Mouse (Mus musculus) erythroblast, adult 5-6 weeks (primary cell): ENCODE data around the gene Gper1. TPM values are rescaled to one million over a fixed set of nuclear protein-coding genes. Genes with fewer than 3 reads are reported as not detected.
A peak's percentile ranks its signal among the peaks of the same experiment; 100 is the strongest.

ENCODE experiments used
- ATAC-seq: replicated peaks from 2 replicates; pipeline ENCODE4 v1.8.0; 2016; ENCODE audit warnings: moderate number of reproducible peaks, mild to moderate bottlenecking, moderate TSS enrichment, inconsistent platforms; ENCODE audit not compliant: poor library complexity, low FRiP score, severe bottlenecking
- total RNA-seq, 2 experiments: library from RNA; stranded (forward) in 1 of 2; stranded (reverse) in 1 of 2; fragments of 150-400 nt in 1 of 2; fragments of 200-764, 138-1000 nt in 1 of 2; gene quantifications; 2 replicates each; pipeline versions ENCODE4 v1.2.3 to v1.2.4; 2015 to 2017; ENCODE audit warnings: low replicate concordance in 2 of 2

Gper1 gene
- total RNA-seq, 2 experiments from 2014 or later: not detected

DNA sequence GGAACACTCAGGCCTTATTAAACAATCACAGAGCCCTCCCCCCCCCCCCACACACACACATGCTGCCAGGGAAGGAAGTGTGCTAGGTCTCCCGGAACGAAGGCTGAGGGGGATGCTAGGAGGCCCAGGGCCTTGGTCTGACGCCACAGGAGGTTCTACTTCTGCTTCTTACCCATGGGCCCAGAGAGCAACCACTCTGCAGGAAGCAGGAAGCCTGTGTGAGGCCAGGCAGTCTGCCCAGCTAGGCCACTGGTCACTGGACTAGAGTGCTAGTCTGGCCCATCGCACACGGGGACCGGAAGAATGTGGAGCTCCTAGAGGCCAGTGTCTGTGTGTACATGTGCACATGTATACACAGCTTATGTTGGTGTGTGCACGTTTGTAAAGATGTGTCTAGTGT, 14.4 kb upstream of the Gper1 start:
- no peak for ATAC-seq

GRCm38 (mm10) chr5:139409412-139409811, 13.5 kb upstream of the Gper1 start:
- ATAC-seq: no peak

GRCm38 (mm10) chr5:139410056-139410455, 12.9 kb upstream of the Gper1 start:
- ATAC-seq: no peak

DNA sequence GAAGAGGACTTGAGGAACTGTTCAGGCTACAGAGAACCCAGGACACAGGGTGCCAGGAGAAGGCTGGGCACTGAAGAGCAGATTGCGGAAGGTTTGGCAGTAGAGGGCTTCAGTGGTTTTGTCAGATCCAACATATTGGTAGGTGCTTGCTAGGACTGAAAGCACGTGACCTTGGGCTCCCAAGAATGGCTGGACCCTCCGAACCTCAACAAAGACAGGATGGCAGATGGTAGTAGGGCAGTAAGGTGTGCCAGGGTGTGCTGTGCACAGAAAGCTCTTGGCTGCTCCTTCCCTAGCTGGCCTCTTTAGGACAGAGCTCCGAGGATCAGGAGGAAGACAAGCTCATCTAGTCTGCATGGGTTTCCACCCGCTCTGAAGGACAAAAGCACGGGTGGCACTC, 11.8 kb upstream of the Gper1 start:
- no peak for ATAC-seq

- no peak for ATAC-seq
These were observed 11.2 kb upstream of the Gper1 start for GRCm38 (mm10) chr5:139411665-139412314.

DNA sequence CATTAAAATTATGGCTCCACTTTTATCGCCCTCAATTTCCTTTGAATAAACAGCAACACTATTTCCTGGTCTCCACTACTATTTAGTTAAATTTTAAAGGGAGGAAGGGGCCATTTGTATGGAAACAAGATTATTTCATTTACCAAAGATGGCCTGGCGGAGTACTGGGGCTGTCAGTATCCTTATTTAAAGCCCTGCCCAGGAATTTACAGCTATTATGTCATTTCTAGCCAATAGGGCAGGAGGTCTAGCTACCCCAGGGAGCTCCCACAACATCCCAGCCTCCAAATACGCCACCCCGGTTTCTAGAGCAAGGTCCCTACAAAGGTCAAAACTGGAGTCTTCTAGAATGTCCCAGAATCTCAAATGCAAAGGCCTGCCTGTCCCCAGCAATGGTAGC, 9.4 kb upstream of the Gper1 start:
- ATAC-seq: no peak

DNA sequence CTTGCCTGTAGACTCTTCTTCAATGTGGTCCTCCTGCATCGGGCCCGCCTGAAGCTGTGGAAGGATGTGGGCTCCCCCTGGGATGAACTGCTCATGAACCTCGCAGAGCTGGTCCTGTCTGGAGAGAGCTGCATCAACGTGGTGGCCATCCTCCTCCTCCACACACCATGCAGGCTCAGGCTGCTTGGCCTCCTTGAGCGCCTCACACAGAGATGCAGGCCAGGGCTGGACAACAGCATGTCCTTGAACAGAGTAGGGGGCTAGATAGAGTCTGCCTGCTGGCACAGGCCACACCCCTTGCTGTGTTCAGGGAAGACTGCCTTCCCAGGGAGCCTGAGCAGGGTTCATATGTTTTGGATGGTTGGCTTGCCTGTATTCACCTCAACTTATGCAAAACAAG, 8.0 kb upstream of the Gper1 start:
- no peak for ATAC-seq

DNA sequence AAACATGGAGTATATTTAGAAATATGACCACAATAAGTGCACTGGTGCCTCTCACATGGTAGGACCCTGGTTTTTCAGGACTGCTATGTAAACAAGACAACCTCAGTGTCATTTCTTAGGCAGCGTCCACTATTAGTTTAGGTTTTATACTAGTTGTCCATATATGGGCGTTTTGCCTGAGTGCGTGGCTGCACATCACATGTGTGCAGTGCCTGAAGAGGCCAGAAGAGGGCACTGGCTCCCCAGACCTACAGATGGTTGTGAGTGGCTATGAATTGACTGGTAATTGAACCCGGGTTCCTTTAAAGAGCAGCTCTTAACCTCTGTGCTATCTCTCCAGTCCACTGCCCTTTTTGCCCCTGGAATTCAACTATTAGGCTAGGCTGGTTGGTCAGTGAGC, 6.0 kb upstream of the Gper1 start:
- ATAC-seq: no peak

DNA sequence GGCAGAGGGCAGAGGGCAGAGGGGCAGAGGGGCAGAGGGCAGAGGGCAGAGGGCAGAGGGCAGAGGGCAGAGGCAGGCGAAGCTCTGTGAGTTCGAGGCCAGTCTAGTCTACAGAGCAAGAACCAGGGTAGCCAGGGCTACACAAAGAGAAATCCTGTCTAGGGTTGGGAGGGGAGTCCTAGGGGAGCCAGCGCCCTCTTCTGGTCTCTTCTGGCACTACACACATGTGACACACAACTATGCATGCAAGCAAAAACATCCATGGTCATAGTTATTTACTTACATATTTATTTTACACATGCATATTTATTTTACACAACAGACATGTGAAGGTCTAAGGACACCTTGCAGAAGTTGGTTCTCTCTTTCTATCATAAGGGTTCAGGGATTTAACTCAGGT, 5.5 kb upstream of the Gper1 start:
- ATAC-seq: no peak

- ATAC-seq: no peak
These were observed 4.8 kb upstream of the Gper1 start for GRCm38 (mm10) chr5:139418110-139418509.

DNA sequence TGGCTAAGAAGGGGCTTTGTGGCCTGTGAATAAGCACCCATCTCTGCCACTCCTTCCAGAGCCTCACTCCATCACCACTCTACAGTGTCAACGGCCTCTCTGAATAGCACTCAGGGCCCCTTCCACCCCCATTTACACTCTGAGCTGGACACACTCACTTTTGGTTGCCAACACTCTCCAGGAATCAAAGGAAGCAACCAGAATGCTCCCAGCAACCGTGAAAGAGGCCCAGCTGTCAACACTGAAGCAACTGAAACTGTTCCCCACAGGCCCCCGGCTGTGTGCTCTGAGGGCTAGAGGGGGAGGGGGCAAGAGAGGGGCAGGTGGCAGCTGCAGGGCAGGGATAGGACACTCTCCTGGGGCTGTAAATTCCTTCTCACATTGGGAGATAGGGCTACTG, 4.3 kb upstream of the Gper1 start:
- ATAC-seq: no peak

DNA sequence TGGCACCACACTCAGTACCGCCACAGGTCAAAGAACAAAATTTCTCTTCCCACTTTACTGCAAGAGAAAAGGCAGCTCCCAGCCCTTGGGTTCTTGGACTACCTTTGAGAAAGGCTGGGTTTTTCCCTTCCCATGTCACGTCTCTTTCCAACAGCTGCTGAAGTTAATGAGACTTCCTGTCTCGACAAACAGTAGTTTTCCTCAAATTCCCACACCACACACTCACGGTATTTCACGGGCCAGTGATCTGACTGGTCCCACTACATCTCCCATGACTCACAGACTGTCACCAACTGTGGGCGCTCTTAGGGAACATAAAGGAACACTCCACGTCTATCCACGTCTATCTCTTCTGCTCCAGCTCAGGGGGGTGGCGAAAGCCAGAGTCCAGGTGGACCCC, 2.2 kb downstream of the Gper1 start:
- ATAC-seq: no peak

DNA sequence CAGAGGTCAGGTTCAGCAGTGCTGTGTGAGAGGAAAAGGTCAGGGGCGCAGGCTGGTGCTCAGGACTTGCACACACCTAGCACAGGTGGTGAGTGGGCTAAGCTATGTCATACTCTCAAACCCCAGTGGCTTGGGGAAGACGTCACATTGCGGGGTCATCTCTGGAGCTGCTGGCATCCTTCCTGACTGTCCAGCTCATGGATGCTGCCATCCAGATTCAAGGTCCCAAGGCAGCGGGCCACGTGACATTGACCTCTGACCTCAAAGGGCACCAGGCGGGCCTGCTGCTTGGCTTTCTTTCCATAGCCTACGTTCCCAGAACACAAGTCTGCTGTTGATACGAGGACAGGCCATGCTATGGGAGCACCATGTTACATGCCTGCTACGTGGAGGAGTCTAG, 4.0 kb downstream of the Gper1 start:
- ATAC-seq: 0 out of 2 replicates have a peak, but pooled peaks have one; percentile 19

DNA sequence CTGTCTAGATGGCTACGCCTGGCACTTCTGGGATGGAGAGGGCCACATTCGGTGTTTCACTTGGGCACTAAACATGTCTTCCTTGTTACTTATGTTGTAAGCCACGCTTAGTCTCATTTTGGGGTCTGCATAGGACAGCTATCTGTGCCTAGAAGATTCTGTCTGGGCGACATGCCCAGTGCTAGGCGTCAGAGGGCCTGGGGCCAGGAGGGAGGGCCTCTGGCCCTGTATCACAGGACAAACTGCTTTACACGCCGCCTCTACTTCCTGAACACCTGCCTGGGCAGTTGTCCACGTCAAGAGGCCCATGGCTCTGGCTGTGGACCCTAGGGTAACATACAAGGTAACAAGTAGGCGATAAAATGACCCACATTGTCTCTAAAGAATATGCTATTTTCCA, 5.0 kb downstream of the Gper1 start:
- no peak for ATAC-seq

- no peak for ATAC-seq
These were observed 6.9 kb downstream of the Gper1 start for GRCm38 (mm10) chr5:139429818-139430341.

DNA sequence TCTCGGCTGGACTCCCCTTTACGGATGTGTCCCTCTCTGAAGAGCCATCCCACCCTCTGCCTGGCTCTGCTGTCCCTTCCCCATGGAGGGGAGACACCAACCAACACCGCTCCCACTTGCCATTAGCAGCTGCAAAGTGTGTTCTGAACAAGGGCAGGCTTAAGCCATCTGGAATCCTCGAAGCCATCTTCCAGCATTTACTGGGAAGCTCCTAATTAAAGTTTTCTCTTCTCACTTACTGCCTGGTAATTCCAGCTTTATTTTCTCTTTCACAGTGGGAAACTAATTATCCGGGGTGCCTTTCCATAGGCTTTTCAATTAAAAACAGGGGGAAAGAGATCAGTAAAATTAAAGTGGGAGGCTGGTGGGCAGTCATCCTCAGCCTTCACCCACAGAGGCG, 9.4 kb downstream of the Gper1 start:
- no peak for ATAC-seq

DNA sequence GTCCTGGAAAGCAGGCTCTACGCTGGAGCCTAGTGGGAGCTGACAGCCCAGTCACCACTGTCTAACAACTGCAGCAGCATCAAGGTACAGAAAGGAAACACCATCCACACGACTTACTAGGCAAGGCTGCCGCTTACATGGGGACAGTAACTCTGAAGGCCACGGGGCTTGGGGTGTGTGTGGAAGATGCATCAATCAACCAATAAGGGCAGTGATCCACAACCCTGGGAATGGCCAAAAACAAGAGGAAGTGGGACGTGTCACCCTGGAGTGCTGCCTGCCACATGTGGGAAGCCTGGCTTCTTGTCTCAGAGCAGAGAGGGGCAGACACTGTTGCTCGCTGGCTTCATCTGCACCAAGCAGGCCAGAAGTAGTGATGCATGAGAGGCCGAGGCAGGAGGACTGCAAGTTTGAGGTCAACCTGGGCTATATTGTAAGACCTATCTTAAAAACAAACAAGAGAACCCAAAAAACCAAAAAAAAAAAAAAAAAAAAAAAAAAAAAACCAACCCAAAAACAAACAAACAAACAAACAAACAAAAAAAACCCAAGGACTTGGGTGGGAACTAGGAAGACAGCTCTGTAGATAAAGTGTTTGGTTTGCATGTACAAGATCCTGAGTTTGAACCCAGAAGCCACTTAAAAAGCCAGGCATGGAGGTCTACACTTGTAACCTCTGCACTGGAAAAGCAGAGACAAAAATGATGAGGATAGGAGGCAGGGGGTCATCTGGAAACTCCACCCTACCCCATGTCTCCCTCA, 10.0 kb downstream of the Gper1 start:
- ATAC-seq: no peak

- ATAC-seq: no peak
These were observed 11.1 kb downstream of the Gper1 start for GRCm38 (mm10) chr5:139433842-139434568.

- ATAC-seq: no peak
These were observed 12.0 kb downstream of the Gper1 start for GRCm38 (mm10) chr5:139434940-139435339.

DNA sequence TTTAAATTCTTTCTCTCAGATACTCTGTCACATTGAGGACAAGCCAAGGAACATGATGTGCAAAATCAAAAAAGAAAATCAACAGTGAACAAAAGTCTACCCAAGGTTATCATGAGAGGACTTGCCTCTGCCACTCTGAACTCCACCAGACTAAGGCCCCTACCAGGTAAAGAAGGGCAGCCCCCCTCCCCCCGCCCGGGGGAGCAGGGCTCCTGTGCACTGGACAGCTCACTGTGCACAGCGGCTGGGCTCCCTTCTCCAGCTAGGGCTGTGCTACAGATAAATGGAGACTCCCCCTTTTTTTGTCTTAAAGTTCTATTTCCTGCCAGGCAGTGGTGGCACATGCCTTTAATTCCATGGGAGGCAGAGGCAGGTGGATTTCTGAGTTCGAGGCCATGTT, 14.8 kb downstream of the Gper1 start:
- no peak for ATAC-seq

- no peak for ATAC-seq
These were observed 15.5 kb downstream of the Gper1 start for GRCm38 (mm10) chr5:139438440-139438839.
